Mouse (Mus musculus) bone marrow, adult 2 months (tissue): ENCODE results near the gene Ccr7. TPM values are rescaled to one million over a fixed set of nuclear protein-coding genes. Genes with fewer than 3 reads are reported as not detected.
A peak's percentile ranks its signal among the peaks of the same experiment; 100 is the strongest.

ENCODE experiments used
- H3K27ac ChIP-seq: fragments of 200-500 bp; 2 replicates; pipeline ENCODE4 v1.5.1; 2012; ENCODE audit warnings: low read depth, mild to moderate bottlenecking, control low read depth, inconsistent platforms, low read length; ENCODE audit not compliant: control insufficient read depth, poor library complexity, insufficient read depth
- H3K4me1 ChIP-seq: fragments of 200-500 bp; 2 replicates; pipeline ENCODE4 v1.6.1; 2011; ENCODE audit warnings: low read length; ENCODE audit not compliant: control insufficient read depth, insufficient read depth
- H3K4me3 ChIP-seq: fragments of 200-500 bp; replicated peaks from 2 replicates; pipeline ENCODE3; 2011; ENCODE audit warnings: mild to moderate bottlenecking, low read depth, low read length, control low read depth; ENCODE audit not compliant: control insufficient read depth
- CTCF ChIP-seq: fragments of 200-500 bp; IDR thresholded peaks from 2 replicates; pipeline ENCODE4 v1.5.1; 2011; ENCODE audit warnings: low read length, control low read depth; ENCODE audit not compliant: control insufficient read depth, insufficient read depth
- POLR2A ChIP-seq: fragments of 200-500 bp; IDR thresholded peaks from 2 replicates; pipeline ENCODE4 v1.6.1; 2011; ENCODE audit warnings: low read depth, mild to moderate bottlenecking, control low read depth, low read length, borderline replicate concordance; ENCODE audit not compliant: control insufficient read depth
- WGBS: fragments of 180-500 bp; shearing (Covaris S2); methylation state at CpG from one replicate; pipeline ENCODE4 v1.1.7; 2018; 5-methylcytosine and 5-hydroxymethylcytosine counted together
- polyA plus RNA-seq: library from polyadenylated mRNA; stranded (reverse); fragments of >200 nt; gene quantifications from 2 replicates; pipeline ENCODE4 v1.2.4, GENCODE M21; 2011; ENCODE audit warnings: low replicate concordance; ENCODE audit not compliant: missing spikeins, insufficient read depth, insufficient read length

The Ccr7 gene
- polyA plus RNA-seq, 1 experiment = 9.7 TPM

DNA sequence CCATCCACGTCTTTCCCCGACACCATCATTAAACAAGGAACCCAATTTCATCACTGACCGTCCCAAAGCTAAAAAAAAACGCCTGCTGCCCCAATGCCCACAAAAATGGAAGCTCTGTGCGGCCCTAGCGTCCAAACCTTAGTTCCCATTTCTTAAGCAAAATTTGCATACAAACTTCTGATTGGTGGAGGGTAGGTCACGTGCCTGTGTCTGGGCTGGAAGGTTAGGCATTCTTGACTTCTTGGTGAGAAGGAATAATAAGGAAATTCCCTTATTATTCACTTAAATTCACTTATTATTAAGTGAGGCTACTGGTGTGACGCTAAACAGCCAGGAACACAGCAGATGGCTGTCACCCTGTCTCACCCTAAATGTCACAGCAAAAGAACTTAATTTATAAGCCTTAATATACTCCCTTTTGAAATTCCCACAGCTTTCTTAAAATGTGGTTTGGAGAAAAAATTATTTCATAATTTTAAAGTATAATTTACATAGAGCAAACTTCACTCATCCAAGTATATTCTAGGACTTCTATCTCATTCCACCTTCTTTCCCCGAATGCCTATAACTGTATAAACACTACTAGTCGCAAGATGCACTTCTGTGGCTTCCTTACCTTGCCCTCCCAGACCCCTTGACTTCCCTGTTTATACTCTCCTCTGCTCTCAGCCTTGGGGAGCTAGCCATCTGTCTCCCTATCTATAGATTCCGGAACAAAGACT is 10.3 kb upstream of the Ccr7 start:
- peaks cover 9% of the 10 kb centered on the region for H3K4me1 ChIP-seq
- no peak overlapping the region for H3K4me3 ChIP-seq
- no peak overlapping the region for H3K27ac ChIP-seq
- TF ChIP-seq CTCF (no peak), POLR2A (no peak)
- WGBS = 33% methylated on average over 11 of the region's 11 CpGs

DNA sequence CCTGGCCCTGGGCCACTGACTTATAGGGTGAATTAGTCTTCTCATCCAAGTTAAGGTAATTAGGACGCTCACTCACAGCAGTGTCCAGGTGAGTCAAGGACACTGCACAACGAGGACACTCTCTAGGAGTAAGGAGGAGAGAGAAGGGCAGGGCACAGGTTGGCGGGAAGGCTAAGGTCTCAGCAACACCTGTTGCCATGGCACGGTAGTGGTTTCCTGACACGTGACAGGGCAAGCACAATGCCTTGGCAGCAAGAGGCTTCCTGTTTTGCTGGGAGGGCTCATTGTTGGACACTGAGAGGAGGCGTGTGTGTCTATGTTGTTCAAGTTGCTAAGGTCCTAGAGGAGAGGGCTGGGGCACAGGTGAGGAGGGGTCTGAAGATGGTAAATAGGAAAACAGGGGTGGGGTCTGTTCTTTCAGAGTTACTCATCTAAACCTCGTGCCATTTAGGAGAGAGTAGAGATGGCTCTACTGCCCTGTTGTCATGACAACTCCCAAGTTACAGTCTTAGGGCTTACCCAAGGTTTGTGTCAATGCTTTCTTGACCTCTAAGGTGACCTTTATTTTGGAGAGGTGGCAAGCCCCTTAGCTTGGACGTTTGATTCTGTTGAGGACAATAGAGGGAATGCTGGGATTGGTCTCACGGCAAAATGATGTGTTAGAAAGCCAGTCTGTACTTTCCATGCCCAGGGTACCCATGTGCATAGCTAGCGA is 8.3 kb upstream of the Ccr7 start:
- peaks cover 9% of the 10 kb centered on the region for H3K4me1 ChIP-seq
- H3K27ac ChIP-seq = peak overlapping the region; percentile 5; the same call in 1 of the 2 replicates
- TF ChIP-seq POLR2A (no peak), CTCF (no peak)
- H3K4me3 ChIP-seq = no peak overlapping the region
- 28% methylated on average over 10 of the region's 10 CpGs for WGBS

DNA sequence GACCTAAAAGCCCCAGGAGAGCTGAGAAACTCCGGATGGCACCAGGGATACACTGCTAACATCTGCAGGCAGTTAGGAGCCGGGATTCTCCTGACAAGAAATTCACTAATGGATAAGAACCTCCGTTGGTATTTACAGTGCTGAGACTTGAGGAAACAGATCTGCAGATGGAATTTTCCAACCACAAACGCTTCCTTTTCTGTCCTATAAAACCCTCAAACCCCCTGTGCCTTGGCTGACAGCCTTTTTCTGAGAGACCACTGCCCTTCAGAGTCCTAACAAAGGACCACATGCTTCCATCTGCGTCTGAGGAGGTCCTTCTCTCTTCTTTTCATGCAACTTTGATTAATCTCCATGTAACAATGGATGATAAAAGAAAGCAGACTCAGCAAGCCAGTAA is 6.8 kb upstream of the Ccr7 start:
- Histone ChIP-seq H3K4me1 (peaks cover 7% of the 10 kb centered on the region), H3K4me3 (no peak overlapping the region), H3K27ac (no peak overlapping the region)
- no peak for TF ChIP-seq POLR2A
- TF ChIP-seq CTCF = no peak
- WGBS = 35% methylated on average over 5 of the region's 5 CpGs

DNA sequence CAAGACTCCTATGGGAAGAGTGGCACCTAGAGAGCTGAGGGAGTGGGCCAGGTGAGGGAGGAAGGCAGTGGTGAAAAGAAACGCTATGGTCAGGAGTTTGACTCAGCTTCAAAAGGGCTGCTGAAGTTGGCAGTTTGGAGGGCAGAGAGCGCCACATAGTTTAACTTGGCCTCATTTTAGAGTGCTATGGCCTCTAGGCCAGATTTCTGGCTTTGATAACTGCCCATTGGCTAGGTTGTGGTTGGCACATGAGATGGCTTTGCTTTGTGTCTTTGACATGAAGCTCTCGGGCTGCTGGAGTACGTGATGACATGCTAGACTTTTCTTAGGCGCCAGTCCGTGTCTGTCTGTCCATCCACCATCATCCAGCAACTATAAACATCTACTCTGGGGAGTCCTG is 5.4 kb upstream of the Ccr7 start:
- H3K4me1 ChIP-seq = peaks cover 7% of the 10 kb centered on the region
- WGBS = 69% methylated on average over 6 of the region's 6 CpGs
- no peak overlapping the region for H3K27ac ChIP-seq
- H3K4me3 ChIP-seq = no peak overlapping the region
- no peak for TF ChIP-seq POLR2A
- TF ChIP-seq CTCF = no peak

DNA sequence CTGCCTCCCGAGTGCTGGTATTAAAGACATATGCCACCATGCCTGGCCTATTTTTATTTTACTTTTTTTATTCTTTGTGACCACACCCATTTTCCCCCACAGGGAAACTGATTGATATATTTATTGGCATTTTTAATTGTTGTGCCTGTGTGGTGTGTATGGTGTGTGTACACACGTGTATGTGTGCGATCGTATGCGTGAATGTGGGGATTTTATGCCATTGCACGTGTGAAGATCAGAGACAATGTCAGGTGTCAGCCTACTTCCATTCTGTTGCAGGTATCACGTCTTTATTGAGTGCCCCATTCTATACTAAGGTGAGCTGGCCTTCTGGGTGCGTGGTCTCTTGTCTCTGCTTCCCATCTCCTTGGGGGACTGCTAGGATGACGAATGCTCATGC is 940 bp upstream of the Ccr7 start:
- Histone ChIP-seq H3K4me1 (no peaks in the 10 kb centered on the region; the same call in 1 of the 2 replicates), H3K27ac (no peak overlapping the region), H3K4me3 (no peak overlapping the region)
- WGBS = 81% methylated on average over 9 of the region's 9 CpGs
- TF ChIP-seq POLR2A (no peak), CTCF (no peak)

DNA sequence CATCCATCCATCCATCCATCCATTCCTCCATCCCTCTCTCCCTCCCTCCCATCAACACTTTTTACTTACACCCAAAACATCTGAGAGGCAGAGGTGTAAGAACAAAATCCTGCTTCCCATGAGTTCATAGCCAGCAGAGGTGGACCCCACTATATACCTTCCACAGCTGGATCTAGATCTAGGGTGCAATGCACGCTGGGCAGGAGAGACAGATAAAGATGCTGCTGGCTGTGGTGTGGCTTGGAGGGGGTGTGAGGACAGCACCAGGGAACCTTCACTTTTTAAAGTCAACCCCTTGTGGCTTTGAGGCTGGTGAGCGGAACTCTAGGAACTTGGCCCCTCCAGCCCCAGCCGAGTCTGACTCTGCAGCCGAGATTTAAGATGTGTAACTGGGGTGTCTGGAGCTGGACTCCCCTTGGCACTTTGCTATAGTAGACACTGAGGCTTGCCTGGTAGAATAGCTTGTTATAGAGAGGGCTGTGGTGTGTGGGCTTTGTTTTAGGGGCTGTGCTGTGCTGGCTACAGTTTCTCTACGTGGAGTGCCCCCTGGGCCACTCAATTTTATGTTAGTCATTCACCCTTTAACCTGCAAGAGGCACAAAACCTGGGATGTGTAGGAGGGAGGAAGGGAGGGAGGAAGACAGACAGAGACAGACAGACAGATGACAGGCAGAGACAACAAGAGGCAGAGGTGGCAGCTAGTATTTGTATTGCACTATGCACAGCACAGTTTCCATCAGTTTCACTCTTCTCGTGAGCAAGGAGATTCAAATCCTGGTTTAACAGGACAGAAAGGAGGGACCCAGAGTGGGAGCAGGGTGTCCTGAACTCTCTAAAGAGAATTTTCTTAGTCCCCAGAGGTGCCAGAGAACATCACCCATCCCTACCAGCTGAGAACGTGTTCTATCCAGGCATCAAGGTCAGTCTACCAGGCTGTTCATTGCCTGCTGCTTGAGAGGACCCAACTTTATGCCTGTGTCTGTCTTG is 817 bp downstream of the Ccr7 start:
- H3K27ac ChIP-seq = no peak overlapping the region
- 54% methylated on average over 7 of the region's 7 CpGs for WGBS
- no peak for TF ChIP-seq CTCF
- no peak for TF ChIP-seq POLR2A
- H3K4me1 ChIP-seq = no peaks in the 10 kb centered on the region; the same call in 1 of the 2 replicates
- H3K4me3 ChIP-seq = peak overlapping the region; percentile 63

DNA sequence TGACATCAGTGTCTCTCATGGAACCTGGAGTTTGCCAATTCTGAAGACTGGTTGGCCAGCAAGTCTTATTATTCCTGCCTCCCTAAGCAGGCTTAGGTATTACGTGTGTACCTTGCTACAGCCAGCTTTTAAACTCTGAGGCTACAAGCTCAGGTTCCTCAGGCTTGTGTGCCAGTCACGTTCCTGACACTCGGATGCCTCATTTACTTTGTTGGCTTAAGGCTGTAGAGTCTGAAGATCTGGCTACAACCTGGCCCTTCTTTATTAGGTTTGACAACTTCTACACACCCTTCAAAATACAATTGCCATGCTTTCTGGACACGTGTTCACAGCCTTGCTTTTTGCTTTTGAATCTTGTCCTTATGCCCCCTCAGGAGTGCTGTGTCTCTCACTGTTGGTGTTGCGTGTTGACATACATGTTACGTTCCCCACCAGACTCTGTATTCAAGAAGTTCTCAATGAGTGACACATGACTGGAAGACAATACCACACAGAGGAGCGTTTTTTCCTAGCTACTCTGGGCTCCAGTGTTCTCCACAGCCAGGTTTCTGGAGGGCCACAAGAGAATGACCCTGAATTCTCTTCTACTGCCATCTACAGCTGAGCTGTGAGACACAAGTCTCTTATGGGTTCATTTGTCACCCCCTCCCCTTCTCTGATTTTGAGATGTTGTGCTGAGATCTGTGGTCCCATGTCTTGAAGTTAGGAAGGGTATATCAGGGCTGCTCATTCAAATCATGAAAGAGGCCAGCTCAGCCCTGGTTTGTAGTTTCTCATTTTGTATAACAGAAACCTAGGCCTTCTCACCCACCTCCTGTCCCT is 2.3 kb downstream of the Ccr7 start:
- no peak for TF ChIP-seq CTCF
- TF ChIP-seq POLR2A = no peak
- H3K27ac ChIP-seq = no peak overlapping the region
- 80% methylated on average over 7 of the region's 7 CpGs for WGBS
- no peaks in the 10 kb centered on the region; the same call in 1 of the 2 replicates for H3K4me1 ChIP-seq
- H3K4me3 ChIP-seq = no peak overlapping the region
